Mouse (Mus musculus) midbrain, embryonic 16.5 days (tissue): ENCODE measurements around the gene Tcn2. TPM values are rescaled to one million over a fixed set of nuclear protein-coding genes. Genes with fewer than 3 reads are reported as not detected.

Experiments
- ATAC-seq: fragments of 200-750 bp; cut with Nextera tagmentation; 2 replicates; pipeline ENCODE4 v1.8.0; 2017; ENCODE audit warnings: moderate TSS enrichment
- H3K27ac ChIP-seq: fragments of 300-500 bp; sonication (generic); 2 replicates; pipeline ENCODE4 v1.5.1; 2014; ENCODE audit warnings: mild to moderate bottlenecking, low read length, mixed read lengths
- H3K27me3 ChIP-seq: fragments of 300-500 bp; sonication (generic); 2 replicates; pipeline ENCODE4 v1.6.1; 2014; ENCODE audit warnings: low read depth, low read length, mixed read lengths; ENCODE audit not compliant: control insufficient read depth, insufficient read depth
- H3K36me3 ChIP-seq: fragments of 300-500 bp; sonication (generic); 2 replicates; pipeline ENCODE4 v1.6.1; 2014; ENCODE audit warnings: mild to moderate bottlenecking, low read length, moderate library complexity, mixed read lengths; ENCODE audit not compliant: control insufficient read depth, insufficient read depth
- H3K4me1 ChIP-seq: fragments of 300-500 bp; sonication (generic); 2 replicates; pipeline ENCODE4 v1.6.1; 2014; ENCODE audit warnings: mild to moderate bottlenecking, low read length, mixed read lengths; ENCODE audit not compliant: control insufficient read depth, insufficient read depth
- H3K4me2 ChIP-seq: fragments of 300-500 bp; sonication (generic); 2 replicates; pipeline ENCODE4 v1.6.1; 2014; ENCODE audit warnings: mild to moderate bottlenecking, low read length, mixed read lengths
- H3K4me3 ChIP-seq: fragments of 300-500 bp; sonication (generic); 2 replicates; pipeline ENCODE4 v1.5.1; 2014; ENCODE audit warnings: low read depth, mild to moderate bottlenecking, low read length, moderate library complexity, mixed read lengths
- H3K9ac ChIP-seq: fragments of 300-500 bp; sonication (generic); 2 replicates; pipeline ENCODE4 v1.6.1; 2014; ENCODE audit warnings: low read depth, low read length, mixed read lengths
- H3K9me3 ChIP-seq: fragments of 300-500 bp; sonication (generic); replicated peaks from 2 replicates; pipeline ENCODE4 v1.6.1; 2014; ENCODE audit warnings: mild to moderate bottlenecking, low read length, mixed read lengths; ENCODE audit not compliant: control insufficient read depth, poor library complexity, severe bottlenecking
- WGBS: fragments of 180-500 bp; shearing (Covaris S2); extraction: QIAGEN DNeasy Blood & Tissue Kit; methylation state at CpG from one replicate; pipeline ENCODE4 v1.1.7; 2014; 5-methylcytosine and 5-hydroxymethylcytosine counted together
- polyA plus RNA-seq: library from polyadenylated mRNA; unstranded; fragments of >200 nt; fragmentation: Nextera tagmentation; extraction: Ambion mirVana; gene quantifications from 2 replicates; pipeline ENCODE4 v1.2.1, GENCODE M21; 2015

Tcn2 gene
- polyA plus RNA-seq, 1 experiment from 2014 or later, result 19.5 TPM

DNA sequence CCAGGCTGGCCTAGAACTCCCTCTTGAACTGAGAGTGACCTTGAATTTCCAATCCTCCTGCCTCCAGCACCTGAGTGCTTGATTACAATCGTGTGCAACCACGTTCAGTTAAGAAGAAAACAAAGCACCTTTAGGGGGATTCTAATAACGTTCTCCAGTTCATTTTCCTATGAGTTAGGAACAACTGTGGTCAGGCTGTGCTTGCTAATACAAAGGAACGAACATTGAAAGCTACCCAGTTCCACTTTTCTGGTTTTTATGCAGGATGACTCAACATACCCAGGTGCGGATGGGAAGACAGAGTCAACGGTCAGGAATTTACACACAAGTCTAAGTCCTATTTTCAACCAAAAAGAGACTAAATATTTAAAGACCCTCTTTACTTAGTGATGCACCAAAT lies 38.0 kb downstream of the Tcn2 start:
- Histone ChIP-seq H3K27ac (no peak overlapping the region), H3K4me2 (peak overlapping the region; percentile 57), H3K9me3 (no peaks in the 10 kb centered on the region), H3K9ac (no peak overlapping the region), H3K36me3 (peaks cover 22% of the 10 kb centered on the region), H3K4me3 (no peak overlapping the region; the same call in 1 of the 2 replicates), H3K27me3 (no peaks in the 10 kb centered on the region), H3K4me1 (peaks cover 11% of the 10 kb centered on the region)
- 80% methylated on average over 6 of the region's 6 CpGs for WGBS
- no peak for ATAC-seq

DNA sequence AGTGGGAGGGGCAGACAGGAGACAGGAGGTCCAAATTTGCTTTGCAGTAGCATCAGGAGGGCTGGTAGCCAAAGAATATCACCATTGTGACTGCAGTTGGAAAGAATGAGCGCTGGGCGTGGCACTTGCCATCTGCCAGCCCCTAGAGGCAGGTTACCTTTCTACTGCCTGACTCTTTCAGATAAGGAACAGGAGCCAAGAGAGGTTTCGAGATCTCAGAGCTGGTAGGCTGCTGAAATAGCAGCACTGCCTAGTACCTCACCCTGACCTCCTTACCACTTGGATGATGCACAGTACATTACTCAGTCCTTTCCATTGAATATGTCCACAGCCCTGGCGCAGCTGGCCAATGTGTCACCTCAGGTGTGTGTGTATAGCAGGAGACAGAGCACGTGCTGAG lies 44.6 kb downstream of the Tcn2 start:
- ATAC-seq, result no peak
- Histone ChIP-seq H3K9me3 (no peaks in the 10 kb centered on the region), H3K27ac (no peak overlapping the region), H3K4me3 (no peak overlapping the region), H3K27me3 (no peaks in the 10 kb centered on the region), H3K36me3 (no peaks in the 10 kb centered on the region), H3K4me2 (no peak overlapping the region), H3K4me1 (no peaks in the 10 kb centered on the region), H3K9ac (no peak overlapping the region)
- 87% methylated on average over 5 of the region's 5 CpGs for WGBS

DNA sequence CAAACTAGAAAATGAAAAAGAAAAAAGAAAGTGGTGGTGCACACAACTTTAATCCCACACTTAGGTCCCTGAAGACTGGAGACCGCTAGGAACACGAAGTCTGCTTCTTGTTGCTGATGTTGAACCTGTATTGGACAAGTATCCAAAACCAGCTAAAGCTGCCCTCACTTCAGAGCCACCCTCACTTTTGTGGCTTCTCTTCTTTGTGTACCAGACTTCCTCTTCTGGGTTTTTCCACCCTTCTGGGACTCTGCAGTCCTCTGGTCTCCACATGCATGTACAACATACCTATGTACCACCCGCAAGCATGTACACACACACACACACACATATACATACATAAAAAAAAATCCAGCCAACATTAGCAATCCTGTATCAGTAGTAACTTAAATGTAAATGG lies 48.2 kb downstream of the Tcn2 start:
- ATAC-seq, result no peak
- Histone ChIP-seq H3K27me3 (no peaks in the 10 kb centered on the region), H3K4me2 (no peak overlapping the region), H3K4me1 (no peaks in the 10 kb centered on the region), H3K9ac (no peak overlapping the region), H3K27ac (no peak overlapping the region), H3K9me3 (no peaks in the 10 kb centered on the region), H3K36me3 (no peaks in the 10 kb centered on the region), H3K4me3 (no peak overlapping the region)
- WGBS, result 80% methylated on average over 3 of the region's 3 CpGs

DNA sequence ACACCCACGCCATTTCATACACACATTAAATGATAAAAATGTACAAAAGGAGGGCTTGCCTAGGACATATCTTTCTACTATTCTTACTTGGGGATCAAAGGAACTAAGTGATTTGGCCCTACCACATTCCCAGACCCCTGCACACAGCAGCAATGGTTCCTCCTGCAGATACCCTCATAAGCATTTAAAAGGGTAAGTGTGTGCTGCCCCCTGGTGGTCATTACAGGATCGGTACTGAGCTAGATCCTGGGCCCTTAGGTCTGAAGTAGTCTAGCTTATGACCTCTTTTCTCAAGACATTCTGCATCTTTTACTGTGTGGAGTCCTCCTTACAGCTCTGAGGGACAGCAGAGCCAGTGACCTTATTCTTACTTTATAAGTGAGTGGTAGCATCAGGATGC lies 52.1 kb downstream of the Tcn2 start:
- Histone ChIP-seq H3K9me3 (no peaks in the 10 kb centered on the region), H3K27ac (no peak overlapping the region), H3K4me1 (no peaks in the 10 kb centered on the region), H3K36me3 (no peaks in the 10 kb centered on the region), H3K9ac (no peak overlapping the region), H3K4me3 (no peak overlapping the region), H3K4me2 (no peak overlapping the region), H3K27me3 (no peaks in the 10 kb centered on the region)
- WGBS, result 36% methylated on average over 2 of the region's 2 CpGs
- no peak for ATAC-seq

DNA sequence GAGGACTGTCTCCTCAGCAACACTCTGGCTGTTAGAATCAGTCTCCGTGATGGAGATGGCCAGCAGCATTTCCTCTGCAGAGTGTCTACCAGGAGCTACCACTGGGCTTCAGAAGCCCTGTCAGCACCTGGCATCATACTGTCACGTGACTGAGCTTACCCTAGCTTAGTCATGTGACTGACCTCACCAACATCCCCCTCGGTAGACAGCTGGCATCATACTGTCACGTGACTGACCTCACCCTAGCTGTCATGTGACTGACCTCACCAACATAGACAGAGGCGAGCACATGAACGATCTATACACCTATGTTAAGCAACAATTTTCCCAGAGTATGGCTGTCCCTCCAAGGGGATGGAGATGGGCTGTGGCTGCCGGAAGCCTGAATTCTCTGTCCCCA lies 53.3 kb downstream of the Tcn2 start:
- no peak overlapping the region for H3K4me3 ChIP-seq
- H3K27me3 ChIP-seq, result no peaks in the 10 kb centered on the region
- H3K9me3 ChIP-seq, result no peaks in the 10 kb centered on the region
- H3K36me3 ChIP-seq, result no peaks in the 10 kb centered on the region
- no peak for ATAC-seq
- H3K9ac ChIP-seq, result no peak overlapping the region
- H3K4me1 ChIP-seq, result no peaks in the 10 kb centered on the region
- H3K4me2 ChIP-seq, result no peak overlapping the region
- 78% methylated on average over 7 of the region's 7 CpGs for WGBS
- H3K27ac ChIP-seq, result no peak overlapping the region

DNA sequence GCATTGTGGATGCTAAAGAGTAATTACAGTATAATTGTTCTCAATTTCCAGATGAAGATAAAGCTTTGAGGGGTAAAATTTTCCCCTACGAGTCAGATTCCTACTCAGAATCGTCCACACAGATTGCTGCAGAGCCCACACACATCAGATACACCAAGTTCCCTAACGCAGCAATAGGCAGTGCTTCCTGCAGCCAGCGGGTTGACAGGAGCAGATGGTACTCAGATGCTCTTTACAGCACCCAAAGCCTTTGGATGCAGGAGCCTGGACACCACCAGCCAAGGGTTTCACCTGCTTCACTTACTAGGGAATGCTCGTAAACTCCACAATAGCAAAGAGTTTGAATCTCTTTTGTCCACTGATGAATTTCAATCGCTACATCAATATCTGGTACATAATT lies 55.5 kb downstream of the Tcn2 start:
- Histone ChIP-seq H3K27ac (no peak overlapping the region), H3K27me3 (no peaks in the 10 kb centered on the region), H3K36me3 (no peaks in the 10 kb centered on the region), H3K4me3 (no peak overlapping the region), H3K4me2 (no peak overlapping the region), H3K9ac (no peak overlapping the region), H3K9me3 (no peaks in the 10 kb centered on the region), H3K4me1 (no peaks in the 10 kb centered on the region)
- WGBS, result 85% methylated on average over 6 of the region's 6 CpGs
- ATAC-seq, result no peak

Other genes with a start within 250 kb of the Tcn2 start
- gene Osbp2, start 68.3 kb downstream of the Tcn2 start, polyA plus RNA-seq, result 35.7 and 40.9 TPM in 2 replicates
- gene 4921536K21Rik, start 37.1 kb downstream of the Tcn2 start, polyA plus RNA-seq, result 0.80 and 0.87 TPM in 2 replicates
- gene Dusp18, start 36.9 kb downstream of the Tcn2 start, polyA plus RNA-seq, result 43.5 and 48.4 TPM in 2 replicates
- 17.4 and 20.7 TPM in 2 replicates for gene Slc35e4, start 17.5 kb downstream of the Tcn2 start, polyA plus RNA-seq
- gene Pes1, start 31.8 kb upstream of the Tcn2 start, polyA plus RNA-seq, result 59.1 and 61.5 TPM in 2 replicates
- gene 4930556J24Rik, start 44.6 kb upstream of the Tcn2 start, polyA plus RNA-seq, result 0.25 TPM in 1 of 2 replicates, not detected in the other
- 7.3 and 8.2 TPM in 2 replicates for gene Gal3st1, start 51.5 kb upstream of the Tcn2 start, polyA plus RNA-seq
- not detected in 2 replicates for gene Sec14l4, start 99.3 kb upstream of the Tcn2 start, polyA plus RNA-seq
- gene Sec14l3, start 132.7 kb upstream of the Tcn2 start, polyA plus RNA-seq, result 2.6 and 2.8 TPM in 2 replicates
- gene Mtfp1, start 163.3 kb upstream of the Tcn2 start, polyA plus RNA-seq, result 12.8 and 14.4 TPM in 2 replicates
- 4.2 and 4.8 TPM in 2 replicates for gene Sec14l2, start 191.3 kb upstream of the Tcn2 start, polyA plus RNA-seq
- gene Rnf215, start 203.0 kb upstream of the Tcn2 start, polyA plus RNA-seq, result 52.0 and 53.6 TPM in 2 replicates
- 9.1 and 10.9 TPM in 2 replicates for gene Ccdc157, start 228.1 kb upstream of the Tcn2 start, polyA plus RNA-seq
- 53.8 and 54.0 TPM in 2 replicates for gene Sf3a1, start 228.2 kb upstream of the Tcn2 start, polyA plus RNA-seq